Mouse (Mus musculus) hindbrain, embryonic 15.5 days (tissue): ENCODE results near the gene Mettl6. TPM values are rescaled to one million over a fixed set of nuclear protein-coding genes. Genes with fewer than 3 reads are reported as not detected.
A peak's percentile ranks its signal among the peaks of the same experiment; 100 is the strongest.

Experiments used
- ATAC-seq: fragments of 200-750 bp; cut with Nextera tagmentation; 2 replicates; pipeline ENCODE4 v1.8.0; 2017; ENCODE audit warnings: low read depth, moderate number of reproducible peaks, moderate TSS enrichment; ENCODE audit not compliant: low FRiP score
- H3K27ac ChIP-seq: fragments of 300-500 bp; sonication (generic); replicated peaks from 2 replicates; pipeline ENCODE4 v1.5.1; 2015; ENCODE audit warnings: mild to moderate bottlenecking, inconsistent platforms
- H3K27me3 ChIP-seq: fragments of 300-500 bp; sonication (generic); 2 replicates; pipeline ENCODE4 v1.6.1; 2015; ENCODE audit warnings: control low read depth, inconsistent platforms
- H3K36me3 ChIP-seq: fragments of 300-500 bp; sonication (generic); 2 replicates; pipeline ENCODE4 v1.6.1; 2015; ENCODE audit warnings: control low read depth, inconsistent platforms
- H3K4me1 ChIP-seq: fragments of 300-500 bp; sonication (generic); replicated peaks from 2 replicates; pipeline ENCODE4 v1.6.1; 2015; ENCODE audit warnings: control low read depth, inconsistent platforms
- H3K4me2 ChIP-seq: fragments of 300-500 bp; sonication (generic); 2 replicates; pipeline ENCODE4 v1.6.1; 2015; ENCODE audit warnings: moderate library complexity, mild to moderate bottlenecking, inconsistent platforms
- H3K4me3 ChIP-seq: fragments of 300-500 bp; sonication (generic); 2 replicates; pipeline ENCODE4 v1.5.1; 2015; ENCODE audit warnings: mild to moderate bottlenecking, inconsistent platforms
- H3K9ac ChIP-seq: fragments of 300-500 bp; sonication (generic); 2 replicates; pipeline ENCODE4 v1.6.1; 2015; ENCODE audit warnings: inconsistent platforms
- H3K9me3 ChIP-seq: fragments of 300-500 bp; sonication (generic); 2 replicates; pipeline ENCODE4 v1.6.1; 2016; ENCODE audit warnings: control low read depth, inconsistent platforms
- WGBS: fragments of 180-500 bp; shearing (Covaris S2); methylation state at CpG from one replicate; pipeline ENCODE4 v1.1.7; 2015; 5-methylcytosine and 5-hydroxymethylcytosine counted together
- polyA plus RNA-seq: library from polyadenylated mRNA; unstranded; fragments of >200 nt; fragmentation: Nextera tagmentation; extraction: Ambion mirVana; gene quantifications from 2 replicates; pipeline ENCODE4 v1.2.1, GENCODE M21; 2015

Mettl6 gene
- polyA plus RNA-seq, 1 experiment from 2014 or later = 37.9 TPM

DNA sequence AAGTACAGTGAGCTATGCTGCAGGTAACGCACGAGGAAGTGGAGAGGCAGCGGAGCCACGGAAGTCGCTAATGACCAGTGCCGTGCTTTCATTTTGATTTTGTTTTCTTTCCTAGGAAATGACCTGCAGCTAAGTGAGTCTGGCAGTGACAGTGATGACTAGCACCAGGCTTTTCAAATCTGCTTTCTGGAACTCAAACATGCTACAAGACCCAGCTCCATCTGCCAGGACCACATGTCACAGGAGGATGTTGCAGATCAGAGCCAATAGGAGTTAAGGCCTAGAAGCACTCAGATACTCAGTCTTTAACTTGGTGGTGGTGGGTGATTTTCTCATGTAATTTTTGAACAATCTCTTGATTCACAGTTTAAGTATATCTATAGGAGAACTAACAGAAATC lies 11.6 kb upstream of the Mettl6 start:
- Histone ChIP-seq H3K4me1 (no peaks in the 10 kb centered on the region), H3K9ac (no peak overlapping the region), H3K27ac (no peak overlapping the region), H3K9me3 (no peaks in the 10 kb centered on the region), H3K36me3 (peaks cover 73% of the 10 kb centered on the region), H3K4me3 (no peak overlapping the region), H3K4me2 (no peak overlapping the region), H3K27me3 (no peaks in the 10 kb centered on the region)
- ATAC-seq = no peak
- WGBS = 95% methylated on average over 6 of the region's 6 CpGs

DNA sequence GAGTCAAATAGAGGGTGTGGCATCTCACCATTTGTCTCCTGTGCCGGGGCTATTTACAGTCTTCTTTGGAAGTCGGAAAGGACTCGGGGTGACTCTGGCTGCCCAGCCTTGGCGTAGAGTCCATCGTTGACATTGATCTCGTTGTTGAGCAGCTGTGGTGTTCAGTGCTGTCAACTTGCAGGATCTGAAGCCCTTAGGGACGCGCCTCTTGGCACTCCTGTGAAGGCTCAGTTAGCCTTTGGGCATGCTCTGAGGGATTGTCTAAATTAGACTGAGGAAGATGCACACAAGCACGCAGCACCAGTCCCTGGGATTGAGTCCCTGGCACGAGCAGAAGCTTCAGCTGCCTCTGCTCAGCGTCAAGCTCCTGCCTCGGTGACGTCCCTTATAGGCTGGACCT lies 8.6 kb upstream of the Mettl6 start:
- peaks cover 78% of the 10 kb centered on the region for H3K36me3 ChIP-seq
- H3K27me3 ChIP-seq = no peaks in the 10 kb centered on the region
- no peak overlapping the region for H3K27ac ChIP-seq
- H3K4me1 ChIP-seq = no peaks in the 10 kb centered on the region
- 92% methylated on average over 13 of the region's 13 CpGs for WGBS
- H3K9me3 ChIP-seq = no peaks in the 10 kb centered on the region
- no peak overlapping the region for H3K4me2 ChIP-seq
- H3K4me3 ChIP-seq = no peak overlapping the region
- no peak for ATAC-seq
- H3K9ac ChIP-seq = no peak overlapping the region

- peaks cover 42% of the 10 kb centered on the region for H3K36me3 ChIP-seq
Observed at GRCm38 (mm10) chr14:31499526-31499925, 4.7 kb upstream of the Mettl6 start.

GRCm38 (mm10) chr14:31496241-31496646 lies 1.4 kb upstream of the Mettl6 start:
- Histone ChIP-seq H3K27me3 (no peaks in the 10 kb centered on the region), H3K9me3 (no peaks in the 10 kb centered on the region), H3K4me3 (peak overlapping the region; percentile 98), H3K27ac (no peak overlapping the region), H3K4me1 (peaks cover 39% of the 10 kb centered on the region), H3K36me3 (peaks cover 26% of the 10 kb centered on the region), H3K9ac (peak overlapping the region; percentile 79), H3K4me2 (peak overlapping the region; percentile 96)
- ATAC-seq = no peak
- WGBS = 66% methylated on average over 7 of the region's 7 CpGs

More at GRCm38 (mm10) chr14:31499526-31499925, 4.7 kb upstream of the Mettl6 start:
- no peak for ATAC-seq
- Histone ChIP-seq H3K27ac (no peak overlapping the region), H3K9ac (no peak overlapping the region), H3K9me3 (no peaks in the 10 kb centered on the region), H3K27me3 (no peaks in the 10 kb centered on the region), H3K4me1 (peaks cover 17% of the 10 kb centered on the region), H3K4me2 (no peak overlapping the region), H3K4me3 (no peak overlapping the region)
- 82% methylated on average over 1 of the region's 1 CpGs for WGBS

GRCm38 (mm10) chr14:31495538-31495937 lies 698 bp upstream of the Mettl6 start:
- Histone ChIP-seq H3K27me3 (no peaks in the 10 kb centered on the region), H3K36me3 (peaks cover 23% of the 10 kb centered on the region), H3K9me3 (no peaks in the 10 kb centered on the region), H3K27ac (peak overlapping the region; percentile 90), H3K4me1 (peaks cover 39% of the 10 kb centered on the region), H3K9ac (peak overlapping the region; percentile 79), H3K4me2 (peak overlapping the region; percentile 96), H3K4me3 (peak overlapping the region; percentile 98)
- no peak for ATAC-seq
- 6% methylated on average over 8 of the region's 8 CpGs for WGBS

GRCm38 (mm10) chr14:31494349-31494974 lies 378 bp downstream of the Mettl6 start, which contains the start of gene Eaf1:
Gene Eaf1, plus strand, starts transcription at chr14:31494399.
- Histone ChIP-seq H3K4me3 (peak within 1 kb of the TSS; percentile 98), H3K27ac (peak within 1 kb of the TSS; percentile 90), H3K36me3 (peaks cover 19% of the 10 kb centered on the region), H3K9ac (peak within 1 kb of the TSS; percentile 79), H3K4me1 (peaks cover 39% of the 10 kb centered on the region), H3K27me3 (no peaks in the 10 kb centered on the region), H3K4me2 (peak within 1 kb of the TSS; percentile 96), H3K9me3 (no peaks in the 10 kb centered on the region)
- ATAC-seq = peak; percentile 75; the same call in 1 of the 2 replicates
- 1% methylated on average over 37 of the region's 37 CpGs for WGBS

DNA sequence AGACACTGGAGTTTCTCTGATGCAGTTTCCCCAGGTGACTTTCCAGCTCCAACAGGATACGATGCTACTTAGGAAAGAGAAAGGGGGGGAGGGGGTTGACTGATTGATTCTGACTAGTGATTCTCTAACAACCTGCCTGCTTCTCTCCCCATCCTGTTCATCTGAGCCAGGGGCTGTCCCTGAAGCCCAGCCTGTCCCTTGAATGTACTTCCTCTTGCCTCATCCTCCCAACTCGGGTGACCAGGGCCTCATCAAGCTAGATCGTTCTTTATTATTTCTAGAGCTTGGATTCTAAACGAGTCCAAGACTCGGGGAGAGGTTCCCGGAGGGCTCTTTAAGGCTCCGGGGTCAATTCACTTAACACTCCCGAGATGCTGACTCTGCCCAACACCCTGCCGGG lies 939 bp downstream of the Mettl6 start:
- WGBS = 50% methylated on average over 9 of the region's 9 CpGs
- no peak for ATAC-seq

DNA sequence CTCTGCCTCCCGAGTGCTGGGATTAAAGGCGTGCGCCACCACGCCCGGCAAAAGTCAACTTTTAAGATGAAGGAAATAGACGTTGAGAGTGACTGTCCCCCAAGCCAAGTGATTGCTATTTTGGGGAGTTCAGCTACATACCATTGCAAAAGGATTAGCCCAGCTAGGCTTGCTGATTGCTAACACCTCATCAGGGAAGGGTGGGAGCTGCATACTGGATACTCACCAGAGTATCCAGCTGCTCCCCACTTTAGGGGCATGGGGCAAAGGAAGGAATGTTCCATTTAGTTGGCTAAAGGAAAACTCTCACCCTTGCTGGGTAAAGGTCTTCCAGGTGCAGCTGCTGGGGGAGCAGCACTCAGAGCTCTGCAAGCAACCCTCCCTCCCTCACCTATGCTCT lies 6.8 kb downstream of the Mettl6 start:
- H3K9me3 ChIP-seq = no peaks in the 10 kb centered on the region
- H3K27ac ChIP-seq = no peak overlapping the region
- WGBS = 96% methylated on average over 6 of the region's 6 CpGs
- H3K4me1 ChIP-seq = peaks cover 10% of the 10 kb centered on the region
- ATAC-seq = no peak
- H3K9ac ChIP-seq = no peak overlapping the region
- no peak overlapping the region for H3K4me2 ChIP-seq
- H3K4me3 ChIP-seq = no peak overlapping the region
- no peaks in the 10 kb centered on the region for H3K27me3 ChIP-seq
- peaks cover 67% of the 10 kb centered on the region for H3K36me3 ChIP-seq

More for the DNA sequence above, 939 bp downstream of the Mettl6 start:
- Histone ChIP-seq H3K4me2 (peak overlapping the region; percentile 96), H3K9ac (peak overlapping the region; percentile 79), H3K9me3 (no peaks in the 10 kb centered on the region), H3K36me3 (peaks cover 22% of the 10 kb centered on the region), H3K4me1 (peaks cover 39% of the 10 kb centered on the region), H3K27me3 (no peaks in the 10 kb centered on the region), H3K4me3 (peak overlapping the region; percentile 98), H3K27ac (no peak overlapping the region)

GRCm38 (mm10) chr14:31486465-31486864 lies 8.4 kb downstream of the Mettl6 start:
- peaks cover 74% of the 10 kb centered on the region for H3K36me3 ChIP-seq
- 88% methylated on average over 4 of the region's 4 CpGs for WGBS
- H3K9me3 ChIP-seq = no peaks in the 10 kb centered on the region
- H3K9ac ChIP-seq = no peak overlapping the region
- no peaks in the 10 kb centered on the region for H3K27me3 ChIP-seq
- H3K4me3 ChIP-seq = no peak overlapping the region
- no peak for ATAC-seq
- H3K27ac ChIP-seq = no peak overlapping the region
- H3K4me1 ChIP-seq = no peaks in the 10 kb centered on the region
- H3K4me2 ChIP-seq = no peak overlapping the region

DNA sequence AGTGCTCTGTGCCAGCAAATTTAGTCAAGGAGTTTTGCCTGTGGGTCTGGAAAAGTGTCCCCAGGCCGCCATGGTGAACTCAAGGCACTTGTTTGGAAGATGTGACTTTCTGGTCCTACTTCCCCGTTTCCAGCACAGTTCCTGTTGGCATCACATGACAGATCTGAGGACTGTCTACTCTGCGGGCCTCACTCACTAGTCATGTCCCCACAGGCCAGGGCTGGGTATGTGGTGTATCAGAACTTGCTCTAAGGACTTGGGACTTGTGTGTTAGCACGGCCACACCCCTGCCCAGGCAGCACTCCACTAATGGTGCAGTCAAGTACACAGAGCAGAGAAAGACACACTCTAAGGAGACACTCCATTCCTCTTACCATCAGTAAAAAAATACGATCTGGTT lies 12.4 kb downstream of the Mettl6 start:
- Histone ChIP-seq H3K4me3 (no peak overlapping the region), H3K27me3 (no peaks in the 10 kb centered on the region), H3K27ac (no peak overlapping the region), H3K4me2 (no peak overlapping the region), H3K4me1 (no peaks in the 10 kb centered on the region), H3K9me3 (no peaks in the 10 kb centered on the region), H3K36me3 (peaks cover 89% of the 10 kb centered on the region), H3K9ac (no peak overlapping the region)
- WGBS = 92% methylated on average over 5 of the region's 5 CpGs
- ATAC-seq = no peak

DNA sequence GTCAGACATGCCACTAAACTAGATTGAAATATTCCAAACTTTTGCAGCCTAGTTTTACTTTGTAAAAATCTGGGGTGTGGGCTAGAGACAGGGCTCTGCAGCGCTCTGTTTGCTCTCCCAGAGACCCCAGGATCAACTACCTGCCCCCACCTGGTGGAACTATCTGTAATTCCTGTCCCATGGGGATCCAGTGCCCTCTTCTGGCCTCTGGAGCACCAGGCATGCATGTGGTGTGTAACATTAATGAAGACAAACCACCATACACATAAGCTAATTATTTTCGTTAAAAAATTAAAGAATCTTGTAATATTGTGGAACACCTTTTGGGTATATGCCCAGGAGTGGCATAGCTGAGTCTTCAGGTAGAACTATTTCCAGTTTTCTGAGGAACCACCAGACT lies 21.5 kb downstream of the Mettl6 start:
- Histone ChIP-seq H3K27ac (no peak overlapping the region), H3K27me3 (no peaks in the 10 kb centered on the region), H3K9ac (no peak overlapping the region), H3K36me3 (peaks cover 6% of the 10 kb centered on the region), H3K4me1 (no peaks in the 10 kb centered on the region), H3K9me3 (no peaks in the 10 kb centered on the region), H3K4me3 (no peak overlapping the region), H3K4me2 (no peak overlapping the region)
- WGBS = 80% methylated on average over 2 of the region's 2 CpGs
- no peak for ATAC-seq

DNA sequence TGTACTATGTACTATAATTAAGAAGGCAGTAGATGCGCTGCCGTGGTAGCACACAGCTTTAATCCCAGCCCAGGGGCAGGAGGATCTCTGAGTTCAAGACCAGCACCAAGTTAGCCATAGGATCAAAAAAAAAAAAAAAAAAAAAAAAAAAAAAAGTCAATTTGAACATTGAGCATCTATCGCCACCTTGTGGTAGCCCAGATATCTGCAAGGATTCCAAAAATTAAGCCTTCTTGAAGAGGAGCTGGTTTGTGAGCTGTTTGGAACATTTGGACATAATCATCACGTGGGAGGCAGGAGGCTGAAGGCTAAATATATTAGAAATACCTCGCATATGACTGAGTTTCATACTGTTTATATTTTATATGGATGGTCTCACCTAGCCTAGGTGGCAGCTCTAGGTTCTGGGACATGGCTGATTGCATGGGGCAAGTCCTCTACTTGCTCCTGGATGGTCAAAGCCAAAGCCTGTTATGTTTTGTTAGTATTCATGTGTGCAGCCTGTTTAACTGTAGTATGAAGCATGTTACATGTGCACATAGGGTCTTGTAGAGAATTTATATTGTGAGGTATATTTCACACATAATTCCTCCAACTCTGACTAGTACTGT lies 22.3 kb downstream of the Mettl6 start:
- Histone ChIP-seq H3K9me3 (no peaks in the 10 kb centered on the region), H3K27ac (no peak overlapping the region), H3K27me3 (no peaks in the 10 kb centered on the region), H3K36me3 (no peaks in the 10 kb centered on the region; the same call in 1 of the 2 replicates), H3K9ac (no peak overlapping the region), H3K4me2 (no peak overlapping the region), H3K4me1 (no peaks in the 10 kb centered on the region), H3K4me3 (no peak overlapping the region)
- 12% methylated on average over 5 of the region's 5 CpGs for WGBS
- no peak for ATAC-seq
